Mouse (Mus musculus): Measurements from ENCODE around the gene Cyp4a32.
"Not testable (repeated sequence)": the region's sequence is repeated elsewhere in the genome, so short reads cannot be mapped to it uniquely, and the experiment has no call there.

The Cyp4a32 gene

DNA sequence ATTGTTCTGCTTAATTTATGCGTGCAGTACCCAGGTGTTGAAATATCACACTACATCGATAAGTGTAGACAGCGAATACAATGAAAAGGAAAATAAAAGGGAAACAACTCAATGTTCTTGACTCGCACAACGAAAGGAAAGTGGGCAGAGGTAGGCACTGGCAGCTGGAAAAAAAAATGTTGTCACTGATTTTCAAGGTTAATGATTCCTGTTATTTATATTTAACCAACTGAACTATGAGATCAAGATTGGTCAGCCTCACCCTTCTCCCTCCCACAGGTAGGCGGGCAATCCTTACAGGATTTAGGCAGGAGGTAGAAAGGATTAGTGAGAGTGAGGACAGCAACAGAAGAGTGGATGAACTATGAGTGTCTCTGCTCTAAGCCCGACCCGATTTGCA is at the start of gene Cyp4a32:
Cyp4a32 (plus strand) TSS at position 359 of the 400 bp plus-strand sequence.
- not testable (repeated sequence) for DNase-seq

DNA sequence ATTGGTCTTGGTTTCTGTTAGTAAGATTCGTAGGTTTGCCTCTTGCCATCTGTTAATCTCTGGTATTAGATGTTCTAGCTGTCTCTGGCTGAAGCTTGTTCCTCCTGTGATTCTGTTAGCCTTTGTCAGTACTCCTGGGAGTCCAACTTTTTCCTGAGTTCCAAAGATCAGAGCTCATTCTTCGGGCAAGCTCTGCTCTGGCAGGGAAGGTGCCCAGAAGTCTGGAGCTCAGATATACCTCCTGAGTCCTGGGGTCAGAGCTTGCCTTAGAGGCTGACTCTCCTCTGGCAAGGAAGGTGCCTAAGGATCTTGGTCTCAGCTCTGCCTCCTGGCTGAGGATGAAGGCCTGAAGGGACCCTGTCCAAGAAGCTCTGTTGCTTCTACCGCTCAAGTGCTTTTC is 48.0 kb upstream of the Cyp4a32 start:
- DNase-seq: no peak

DNA sequence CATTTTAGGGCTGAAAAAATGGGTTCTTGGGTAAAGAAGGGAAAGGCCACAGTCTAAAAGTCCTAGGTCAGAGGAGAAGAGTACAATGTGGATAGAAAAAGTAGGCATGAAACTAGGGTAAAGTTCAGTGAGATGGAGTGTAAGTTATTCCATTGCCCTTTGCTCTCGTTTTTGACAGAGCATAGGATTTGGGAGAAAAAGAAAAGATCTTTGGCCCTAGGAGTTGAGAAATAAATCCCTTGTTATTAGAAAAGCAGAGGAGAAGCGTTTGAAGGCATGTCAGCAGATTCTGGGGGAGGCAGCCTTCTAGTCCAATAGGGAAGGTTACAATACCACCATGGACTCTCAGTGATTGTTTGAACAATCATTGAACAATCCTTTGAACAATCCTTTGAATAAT is 45.3 kb upstream of the Cyp4a32 start:
- DNase-seq: no peak

DNA sequence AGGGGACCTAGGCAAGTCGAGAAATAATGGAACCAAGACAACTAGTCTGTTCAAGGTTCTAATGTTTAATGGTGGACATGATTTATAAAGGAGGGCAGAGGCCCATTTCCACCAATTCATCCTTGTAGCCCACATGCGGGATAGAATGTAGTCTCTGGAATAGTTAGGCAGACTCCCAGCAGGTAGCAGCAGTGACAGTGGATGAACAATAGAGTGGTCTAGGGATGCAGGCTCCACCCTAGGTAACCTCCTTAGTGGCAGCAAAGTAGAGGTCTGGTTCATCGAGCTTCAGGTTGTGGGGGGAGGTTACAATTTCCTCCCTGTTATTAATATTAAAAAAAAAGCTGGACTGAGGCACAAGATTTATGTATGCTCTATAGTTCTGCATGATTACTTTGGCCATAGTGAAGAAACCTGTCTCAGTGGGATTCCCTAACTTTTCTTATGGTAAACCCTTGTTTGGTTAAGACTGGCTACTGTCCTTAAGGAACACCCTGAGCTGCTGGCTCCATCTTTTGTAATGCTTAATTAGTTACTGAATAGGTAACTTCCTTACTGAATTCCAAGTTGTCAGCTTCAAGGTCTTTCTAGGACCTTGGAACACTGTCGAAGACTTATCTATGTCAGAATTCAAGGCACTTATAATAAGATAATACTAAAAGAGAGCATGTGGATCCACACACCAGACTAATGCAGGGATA is 42.8 kb upstream of the Cyp4a32 start:
- DNase-seq: no peak

DNA sequence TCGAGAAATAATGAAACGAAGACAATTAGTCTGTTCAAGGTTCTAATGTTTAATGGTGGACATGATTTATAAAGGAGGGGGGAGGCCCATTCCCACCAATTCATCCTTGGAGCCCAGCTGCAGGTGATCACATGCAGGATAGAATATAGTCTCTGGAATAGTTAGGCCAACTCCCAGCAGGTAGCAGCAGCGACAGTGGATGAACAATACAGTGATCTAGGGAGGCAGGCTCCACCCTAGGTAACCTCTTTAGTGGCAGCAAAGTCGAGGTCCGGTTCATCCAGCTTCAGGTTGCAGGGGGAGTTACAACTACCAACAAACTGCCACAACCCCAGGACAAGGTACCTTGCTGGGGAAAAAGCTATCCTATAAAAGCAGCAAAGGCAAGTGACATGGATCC is 39.5 kb upstream of the Cyp4a32 start:
- not testable (repeated sequence) for DNase-seq

DNA sequence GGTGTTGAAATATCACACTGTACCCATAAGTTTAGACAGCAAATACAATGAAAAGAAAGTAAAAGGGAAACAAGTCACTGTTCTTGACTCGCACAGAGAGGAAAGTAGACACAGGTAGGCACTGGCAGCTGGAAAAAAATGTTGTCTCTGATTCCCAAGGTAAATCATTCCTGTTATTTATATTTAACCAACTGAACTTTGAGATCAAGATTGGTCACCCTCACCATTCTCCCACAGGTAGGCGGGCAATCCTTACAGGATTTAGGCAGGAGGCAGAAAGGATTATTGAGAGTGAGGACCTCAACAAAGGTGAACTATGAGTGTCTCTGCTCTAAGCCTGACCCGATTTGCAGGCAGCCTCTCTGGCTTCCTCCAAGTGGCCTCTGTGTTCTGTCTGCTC is 37.4 kb upstream of the Cyp4a32 start, which contains the start of gene Cyp4a31:
Cyp4a31 (plus strand) TSS at position 249 of the 400 bp plus-strand sequence.
- no peak for DNase-seq

DNA sequence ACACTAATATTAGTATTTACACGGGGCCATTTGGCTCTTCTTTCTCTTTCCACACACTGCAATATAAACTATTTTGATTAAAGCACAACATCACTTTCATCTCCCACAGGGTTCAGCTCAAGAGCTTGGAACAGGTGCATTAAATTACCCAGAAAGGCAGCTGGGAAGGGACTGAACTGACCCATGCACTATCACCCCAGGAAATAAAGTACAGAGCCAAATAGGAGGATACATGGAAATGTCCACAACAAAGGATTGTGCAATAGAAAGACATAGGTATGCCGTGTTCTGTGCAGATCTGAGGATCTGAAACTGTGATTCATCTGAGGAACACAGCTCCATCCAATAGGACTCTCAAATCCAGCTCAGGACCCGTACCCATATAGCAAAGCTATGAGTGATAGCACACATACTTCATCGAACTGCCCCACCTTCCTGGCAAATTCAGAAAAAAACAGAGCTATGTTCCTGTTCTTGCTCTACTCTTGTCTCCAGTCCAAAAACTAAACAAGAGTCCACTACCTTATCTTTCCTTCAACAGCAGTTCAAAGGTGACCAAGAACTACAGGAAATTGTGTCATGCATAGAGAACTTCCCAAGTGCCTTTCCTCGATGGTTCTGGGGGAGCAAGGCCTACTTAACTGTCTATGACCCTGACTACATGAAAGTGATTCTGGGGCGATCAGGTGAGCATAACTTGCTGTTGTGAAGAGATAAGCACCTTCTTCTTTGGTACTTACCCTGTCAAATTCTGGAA is 36.1 kb upstream of the Cyp4a32 start:
- DNase-seq: not testable (repeated sequence)

DNA sequence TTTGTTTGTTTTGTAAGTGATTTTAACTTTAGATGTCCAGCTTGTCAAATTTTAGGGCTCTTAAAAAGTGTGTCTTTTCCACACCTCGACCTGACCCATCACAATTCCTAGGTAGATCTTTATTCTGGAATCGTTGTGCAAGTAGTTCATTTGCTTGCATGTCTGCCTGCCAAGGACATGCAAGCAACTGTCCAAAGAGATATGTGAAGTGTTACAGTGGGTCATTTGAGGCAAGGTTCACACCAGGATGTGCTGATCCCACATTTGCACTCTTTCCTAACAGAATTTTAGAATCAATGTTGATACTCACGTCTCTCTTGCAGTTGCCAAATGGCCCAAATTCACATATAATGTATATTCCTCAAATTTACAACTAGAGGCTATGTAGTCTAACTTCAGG is 25.5 kb upstream of the Cyp4a32 start:
- DNase-seq: no peak

DNA sequence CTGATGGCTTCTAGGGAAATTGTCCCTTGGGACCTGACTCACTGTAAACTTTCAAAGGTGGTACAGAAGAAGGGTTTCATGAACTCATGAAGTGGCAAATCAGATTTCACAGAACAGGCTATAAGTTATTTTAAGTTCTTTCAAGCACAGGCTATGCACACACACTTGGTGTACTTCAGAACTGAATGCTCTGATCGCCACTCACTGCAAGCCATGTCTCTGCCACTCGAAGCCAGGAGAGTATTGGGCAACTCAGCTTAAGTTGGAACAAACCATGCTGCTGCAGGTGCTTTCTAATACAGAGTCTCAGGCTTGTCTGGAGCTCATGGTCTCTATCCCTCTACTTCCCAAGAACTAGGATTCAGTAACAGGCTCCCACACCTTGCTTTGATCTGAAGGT is 25.0 kb upstream of the Cyp4a32 start:
- DNase-seq: no peak

DNA sequence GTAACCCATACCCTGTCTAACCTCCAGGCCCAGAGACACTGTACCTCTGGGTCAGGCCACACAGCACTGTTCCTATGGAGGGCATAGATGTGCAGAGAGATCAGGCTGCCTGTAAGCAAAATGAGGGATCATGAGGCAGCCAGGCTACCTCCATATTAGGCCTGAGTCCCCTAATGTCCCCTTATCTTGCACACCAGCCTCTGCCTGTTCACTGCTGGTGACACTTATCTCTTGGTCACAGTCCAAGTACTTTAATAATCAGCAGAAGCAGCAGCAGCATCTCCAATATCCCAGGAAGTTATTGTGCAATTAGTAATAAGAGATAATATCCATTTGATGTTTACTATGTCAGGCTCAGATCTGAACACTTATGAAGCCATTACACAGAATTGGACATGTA is 17.7 kb upstream of the Cyp4a32 start:
- DNase-seq: no peak

DNA sequence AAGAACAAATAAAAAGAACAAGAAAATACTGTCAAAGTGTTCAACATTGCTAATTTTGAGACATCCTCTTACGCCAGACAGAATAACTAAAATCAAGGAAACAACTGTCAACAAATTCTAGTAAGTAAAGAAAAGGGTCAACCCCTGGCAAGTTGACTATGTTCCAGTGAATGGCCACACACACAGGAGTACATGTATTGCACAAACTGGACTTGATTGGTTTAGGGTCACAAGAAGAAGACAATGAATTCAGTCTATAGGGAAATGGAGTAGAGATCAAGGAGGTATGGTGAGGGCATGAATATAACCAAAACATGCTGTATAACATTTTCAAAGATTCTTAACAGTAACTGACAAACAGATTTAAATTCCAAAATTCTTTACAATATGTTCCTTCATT is 4.4 kb upstream of the Cyp4a32 start:
- no peak for DNase-seq

DNA sequence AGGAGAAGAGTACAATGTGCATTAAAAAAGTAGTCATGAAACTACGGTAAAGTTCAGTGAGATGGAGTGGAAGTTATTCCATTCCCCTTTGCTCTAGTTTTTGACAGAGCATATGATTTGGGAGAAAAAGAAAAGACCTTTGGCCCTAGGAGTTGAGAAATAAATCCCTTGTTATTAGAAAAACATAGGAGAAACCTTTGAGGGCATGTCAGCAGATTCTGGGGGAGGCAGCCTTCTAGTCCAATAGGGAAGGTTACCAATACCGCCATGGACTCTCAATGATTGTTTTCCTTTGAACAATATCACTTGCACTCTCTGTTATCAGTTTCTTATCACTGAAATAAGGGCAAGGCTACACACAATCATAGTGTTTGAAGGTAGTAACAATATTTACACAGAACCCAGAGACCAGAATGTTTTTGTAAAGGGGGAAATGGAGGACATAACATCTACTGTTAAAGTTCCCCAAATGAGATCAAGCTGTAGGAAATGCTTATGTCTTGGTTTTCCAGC is 3.9 kb upstream of the Cyp4a32 start:
- DNase-seq: no peak

DNA sequence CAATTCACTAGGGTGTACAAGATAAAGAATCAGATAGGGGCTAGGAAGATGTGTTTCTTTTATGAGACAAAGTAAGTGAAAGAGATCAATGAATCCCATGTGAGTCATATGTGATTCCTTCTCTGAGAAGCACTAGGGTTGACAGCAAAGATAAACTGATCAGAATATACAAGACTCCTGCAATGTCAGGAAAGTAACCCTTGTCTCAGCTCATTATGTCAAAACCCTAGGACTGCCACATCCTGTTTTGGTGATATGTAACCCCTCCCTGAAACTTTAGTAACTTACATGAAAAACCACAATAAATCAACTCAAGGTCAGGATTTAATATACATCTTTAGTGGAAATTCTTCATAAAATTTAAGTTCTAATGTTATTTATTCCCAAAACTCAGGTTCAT is 13.2 kb downstream of the Cyp4a32 start:
- no peak for DNase-seq

DNA sequence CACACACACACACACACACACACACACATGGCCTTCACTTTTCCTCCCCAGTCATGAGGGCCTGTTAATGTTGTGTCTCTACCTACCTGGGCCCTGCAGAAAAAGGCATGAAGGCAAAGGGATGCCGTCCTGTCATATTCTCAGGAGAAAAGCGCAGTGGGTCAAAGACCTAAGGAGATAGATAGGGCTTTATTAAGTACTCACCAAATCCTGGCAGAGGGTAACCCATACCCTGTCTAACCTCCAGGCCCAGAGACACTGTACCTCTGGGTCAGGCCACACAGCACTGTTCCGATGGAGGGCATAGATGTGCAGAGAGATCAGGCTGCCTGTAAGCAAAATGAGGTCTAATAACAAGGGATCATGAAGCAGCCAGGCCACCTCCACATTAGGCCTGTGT is 24.8 kb downstream of the Cyp4a32 start:
- not testable (repeated sequence) for DNase-seq

DNA sequence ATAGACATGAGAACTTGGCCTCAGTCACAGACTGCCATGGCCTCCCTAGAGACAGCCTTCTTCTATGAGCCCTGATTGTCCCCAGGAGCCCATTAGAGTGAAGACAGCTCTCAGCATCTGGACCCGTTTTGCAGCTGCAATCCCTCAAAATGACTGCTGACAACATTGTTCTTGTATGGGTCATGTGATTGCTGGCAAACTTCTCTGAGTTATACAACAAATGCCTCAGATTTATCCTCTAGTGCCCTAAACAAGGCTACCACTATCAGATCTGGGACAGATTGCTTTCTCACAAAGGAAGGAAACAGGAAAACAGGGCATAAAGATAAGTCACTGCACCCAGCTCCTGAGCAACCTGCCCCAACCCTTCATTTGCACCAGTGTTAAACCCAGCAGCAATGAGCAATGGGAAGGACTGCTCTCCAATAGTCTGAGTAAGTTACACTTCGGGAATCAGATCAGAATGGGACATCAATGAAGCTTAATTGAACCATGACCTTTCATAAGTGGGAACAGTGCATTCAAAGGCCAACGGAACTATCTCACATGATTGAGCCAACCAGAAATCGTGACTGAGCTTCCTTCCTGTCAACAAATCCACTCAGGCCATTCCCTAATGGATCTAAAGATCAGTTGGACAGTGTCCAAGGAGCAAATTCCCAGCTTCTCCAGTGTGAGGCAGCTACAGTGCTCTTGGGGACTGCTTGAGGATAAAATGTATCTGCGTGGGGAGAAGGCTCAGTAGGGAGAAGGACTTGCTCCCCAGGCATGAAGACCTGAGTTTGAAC is 42.4 kb downstream of the Cyp4a32 start:
- DNase-seq: no peak

DNA sequence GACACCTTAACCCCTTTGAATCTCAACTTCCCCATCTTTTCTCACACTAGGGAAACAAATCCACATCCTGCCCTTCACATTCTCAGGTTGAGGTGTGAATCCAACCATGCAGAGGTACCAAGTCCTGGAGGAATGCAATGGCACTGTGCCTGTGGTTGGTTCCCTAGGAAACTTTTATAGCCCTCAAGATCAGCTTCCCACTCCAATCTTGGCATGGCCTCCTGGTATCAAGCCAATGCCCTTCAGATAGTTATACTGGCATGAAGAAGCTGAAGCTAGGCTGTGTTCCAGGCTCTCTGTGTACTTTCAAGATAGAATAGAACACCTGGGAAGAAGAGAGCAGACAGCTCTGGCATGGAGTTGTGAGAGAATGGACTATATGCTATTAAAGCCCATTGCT is 44.6 kb downstream of the Cyp4a32 start:
- DNase-seq: no peak

DNA sequence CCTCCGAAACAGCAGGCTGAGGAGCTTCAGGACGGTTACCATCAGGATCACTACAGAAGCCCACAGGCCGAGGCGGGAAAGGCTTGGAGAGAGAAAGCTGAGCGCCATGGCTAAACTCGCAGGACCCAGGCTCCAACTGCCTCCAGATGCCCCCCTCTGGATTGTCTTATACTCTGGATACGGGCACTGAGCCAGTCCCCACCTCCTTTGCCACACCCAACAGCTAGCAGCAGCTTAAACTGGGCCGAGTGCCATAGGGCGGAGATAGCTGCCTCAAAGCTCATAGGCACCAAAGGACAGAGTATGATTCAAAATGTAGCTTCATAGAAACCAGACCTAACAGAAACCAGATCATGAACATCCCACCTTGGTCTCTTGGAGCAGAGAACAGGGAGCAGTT is 46.8 kb downstream of the Cyp4a32 start, which contains the start of gene Cyp4b1:
Cyp4b1 (minus strand) TSS at position 144 of the 400 bp plus-strand sequence.
- DNase-seq: no peak

DNA sequence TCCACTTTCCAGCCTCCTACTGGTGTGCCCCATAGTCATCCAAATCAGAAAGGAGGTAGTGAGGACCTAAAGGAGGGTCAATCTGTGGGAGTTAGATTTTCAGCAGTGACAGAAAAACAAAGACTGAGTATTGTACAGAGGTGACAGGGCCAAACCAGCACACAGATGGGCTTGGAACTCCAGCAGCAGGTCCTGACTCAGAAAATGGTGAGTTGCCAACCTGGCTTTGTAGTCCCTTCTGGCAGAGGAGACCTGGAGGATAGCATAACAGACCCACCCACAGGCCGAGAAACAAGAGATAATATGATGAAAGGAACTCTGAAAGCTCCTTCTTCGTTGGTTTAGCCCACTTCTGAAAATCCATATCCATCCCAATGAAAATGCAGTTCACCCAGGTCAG is 48.0 kb downstream of the Cyp4a32 start:
- no peak for DNase-seq

DNA sequence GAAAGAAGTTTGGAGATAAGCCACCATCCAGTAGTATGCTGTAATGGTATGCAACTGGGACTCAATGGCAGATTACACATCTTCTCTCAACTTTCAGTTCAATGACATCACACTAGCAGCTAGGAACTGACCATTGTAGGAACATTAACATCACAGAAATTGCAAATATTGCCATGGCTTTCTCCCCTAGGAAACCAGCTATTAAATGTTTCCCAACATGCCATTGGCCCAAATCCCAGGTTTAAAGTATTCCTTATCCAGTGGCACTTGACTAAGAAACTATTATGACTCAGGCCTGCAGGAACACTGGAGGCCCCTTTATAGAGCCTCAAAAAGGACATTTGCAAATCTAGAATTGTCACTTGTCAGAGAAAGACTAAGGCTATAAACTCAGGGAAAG is 48.6 kb downstream of the Cyp4a32 start:
- DNase-seq: no peak

DNA sequence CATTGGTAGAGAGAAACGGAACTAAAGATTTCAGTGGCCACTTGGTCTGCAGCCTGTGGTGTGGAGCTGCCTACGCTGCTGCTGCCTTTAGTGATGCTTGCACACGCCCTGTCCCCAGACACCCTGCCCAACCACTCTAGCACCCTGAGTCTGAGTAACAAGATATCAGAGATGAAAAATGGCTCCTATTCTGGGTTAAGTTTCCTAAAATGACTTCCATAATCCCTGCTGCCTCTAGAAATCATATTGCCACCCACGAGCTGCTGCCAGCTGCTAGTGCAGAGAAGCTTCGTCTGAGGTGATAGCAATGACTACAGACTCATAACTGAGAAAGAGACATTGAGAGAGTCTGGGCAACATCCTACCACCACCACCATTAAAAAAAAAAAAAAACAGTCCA is 50.1 kb downstream of the Cyp4a32 start:
- DNase-seq: no peak

DNA sequence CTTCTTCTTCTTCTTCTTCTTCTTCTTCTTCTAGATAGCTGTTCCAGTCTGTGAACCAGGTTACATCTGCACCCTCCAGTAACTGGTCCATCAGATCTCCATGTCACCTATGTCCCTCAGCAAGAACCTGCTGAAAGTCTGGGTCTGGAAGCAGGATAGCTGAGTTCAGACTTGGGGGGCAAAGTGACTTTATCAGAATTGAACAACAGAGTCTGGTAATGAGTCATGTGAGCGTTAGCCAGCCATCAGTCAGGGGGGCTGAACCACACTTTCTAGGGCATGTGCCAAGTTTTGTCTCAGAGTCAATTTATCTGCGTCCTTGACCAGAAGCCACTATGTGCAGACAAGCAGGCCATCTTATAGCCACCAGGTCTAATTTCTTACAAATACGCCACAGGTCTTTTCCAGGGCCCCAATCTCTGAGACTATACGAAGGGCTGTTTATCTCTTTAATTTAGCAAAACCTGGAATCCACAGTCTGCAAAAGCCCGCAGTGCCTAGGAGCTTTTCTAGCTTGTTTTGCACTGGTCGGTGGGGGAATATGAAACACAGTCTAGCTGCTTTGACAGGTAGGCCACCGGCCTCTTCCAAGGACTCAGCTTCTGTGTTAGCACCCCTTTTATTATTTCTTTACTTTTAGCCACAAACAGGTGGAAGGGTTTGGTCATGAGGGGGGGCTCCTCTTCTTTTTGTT is 55.2 kb downstream of the Cyp4a32 start:
- DNase-seq: not testable (repeated sequence)

DNA sequence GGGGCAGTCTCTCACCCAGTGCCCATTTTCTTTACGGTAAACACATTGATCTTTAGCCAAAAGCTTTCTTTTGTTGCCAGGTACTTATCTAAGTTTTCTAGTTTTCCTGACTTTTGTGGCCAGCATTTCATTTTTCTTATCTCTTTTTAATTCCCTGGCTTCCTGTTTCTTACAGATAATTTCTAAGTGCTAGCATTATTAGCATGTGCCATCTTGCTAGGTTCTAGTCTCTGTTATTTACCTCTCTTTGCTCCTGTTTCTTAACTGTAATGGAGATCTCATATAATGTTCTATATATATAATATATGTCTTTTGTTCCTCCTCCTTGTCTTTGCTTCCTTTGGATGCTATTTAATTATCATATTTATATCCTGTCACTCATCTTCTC is 55.8 kb downstream of the Cyp4a32 start:
- DNase-seq: not testable (repeated sequence)
